Mouse (Mus musculus) megakaryocyte, embryonic 14.5 days (primary cell): ENCODE data around the gene Specc1.

ENCODE experiments used
- FLI1 ChIP-seq: IDR thresholded peaks from 2 replicates; pipeline ENCODE4 v1.6.1; 2012; ENCODE audit warnings: low read length, inconsistent platforms, mixed read lengths
- GATA1 ChIP-seq: IDR thresholded peaks from 3 replicates; pipeline ENCODE4 v1.6.1; 2012; ENCODE audit warnings: mixed read lengths, low read length, inconsistent platforms, borderline replicate concordance

GRCm38 (mm10) chr11:62161450-62161849 is 204.9 kb downstream of the Specc1 start:
- TF ChIP-seq GATA1: no peak
- no peak for TF ChIP-seq FLI1
